Mouse (Mus musculus): Measurements from ENCODE around the gene Nf1. TPM values are rescaled to one million over a fixed set of nuclear protein-coding genes. Genes with fewer than 3 reads are reported as not detected.

The Nf1 gene
- polyA plus RNA-seq (2015; fragmentation: Nextera tagmentation; extraction: Ambion mirVana): 7.2 and 7.5 TPM in 2 replicates

DNA sequence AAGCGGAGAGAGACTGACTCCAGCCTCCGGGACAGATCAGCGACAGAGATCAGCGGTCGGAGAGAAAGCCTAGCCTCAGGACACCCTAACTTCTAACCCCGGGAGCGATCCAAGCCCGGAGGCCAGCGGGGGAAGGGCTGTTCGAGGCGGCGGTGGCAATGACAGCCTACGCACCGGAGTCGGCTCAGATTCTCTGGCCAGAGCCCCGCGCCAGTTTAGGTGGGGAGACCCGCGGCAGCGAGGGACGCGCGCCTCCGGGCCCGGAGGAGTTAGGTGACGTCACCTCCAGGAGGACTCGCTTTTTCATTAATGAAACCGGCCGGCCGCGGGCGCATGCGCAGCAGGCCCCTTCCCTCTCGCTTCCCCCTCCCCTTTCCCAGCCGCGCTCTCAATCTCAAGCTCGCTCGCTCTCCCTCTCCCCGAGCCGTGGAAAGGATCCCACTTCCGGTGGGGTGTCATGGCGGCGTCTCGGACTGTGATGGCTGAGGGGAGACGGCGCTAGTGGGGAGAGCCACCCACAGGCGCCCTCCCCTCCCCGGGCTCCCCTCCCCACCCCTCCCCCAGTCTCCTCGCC is at the start of gene Nf1:
Nf1 (plus strand) TSS at position 460 of the 574 bp plus-strand sequence.
- H3K4me2 ChIP-seq (replicated peaks; ENCODE audit: low read depth, low read length): peak within 1 kb of the TSS; percentile 78
- WGBS: 0% methylated on average over 41 of the region's 49 CpGs
- no peaks in the 10 kb centered on the region for H3K9me3 ChIP-seq (ENCODE audit: low read length)
- TF ChIP-seq EP300 (IDR thresholded peaks at IDR 0.05) (no peak), CTCF (IDR thresholded peaks at IDR 0.05) (no peak)
- peak; percentile 99 for DNase-seq (ENCODE audit: low spot score)
- peak; percentile 96 for ATAC-seq
- peak within 1 kb of the TSS; percentile 98 for H3K4me3 ChIP-seq (ENCODE audit: low read depth, low read length)
- no peaks in the 10 kb centered on the region for H3K36me3 ChIP-seq (ENCODE audit: insufficient read depth, low read length)
- no peaks in the 10 kb centered on the region for H3K27me3 ChIP-seq (replicated peaks; ENCODE audit: insufficient read depth, low read length)
- peak within 1 kb of the TSS; percentile 90 for H3K27ac ChIP-seq (ENCODE audit: low read length)
- 0 out of 2 replicates have a peak, but pooled peaks cover 3% of the 10 kb centered on the region for H3K4me1 ChIP-seq (ENCODE audit: insufficient read depth, low read depth, low read length)
- H3K9ac ChIP-seq (replicated peaks; ENCODE audit: low read depth): peak within 1 kb of the TSS; percentile 91

DNA sequence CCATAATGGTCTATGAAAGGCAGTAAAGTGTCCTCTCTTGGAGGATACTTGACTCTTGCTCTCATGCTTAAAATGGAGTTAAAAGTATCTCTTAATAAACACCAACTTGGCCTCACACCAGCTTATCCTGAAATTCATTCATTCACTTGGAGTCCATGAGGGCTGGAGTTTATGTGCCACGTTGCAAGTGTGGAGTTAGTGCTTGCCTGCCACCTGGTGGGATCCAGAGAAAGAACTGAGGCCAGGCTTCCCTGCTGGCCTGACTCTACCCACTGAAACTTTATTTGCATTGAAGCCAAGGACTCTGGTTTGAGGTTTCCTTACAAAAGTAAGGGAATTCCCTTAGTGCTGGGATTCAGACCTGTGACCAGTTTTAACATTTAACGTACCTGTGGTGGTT is 49.0 kb upstream of the Nf1 start:
- ATAC-seq: peak; percentile 75
- Histone ChIP-seq H3K27me3 (replicated peaks; ENCODE audit: insufficient read depth, low read length) (no peaks in the 10 kb centered on the region), H3K9ac (replicated peaks; ENCODE audit: low read depth) (no peak overlapping the region), H3K9me3 (ENCODE audit: low read length) (no peaks in the 10 kb centered on the region), H3K27ac (ENCODE audit: low read length) (no peak overlapping the region), H3K36me3 (ENCODE audit: insufficient read depth, low read length) (no peaks in the 10 kb centered on the region), H3K4me3 (ENCODE audit: low read depth, low read length) (no peak overlapping the region), H3K4me2 (replicated peaks; ENCODE audit: low read depth, low read length) (no peak overlapping the region), H3K4me1 (ENCODE audit: insufficient read depth, low read depth, low read length) (peaks cover 13% of the 10 kb centered on the region; the same call in 1 of the 2 replicates)
- peak; percentile 89 for DNase-seq (ENCODE audit: low spot score)
- peak; percentile 91 for TF ChIP-seq CTCF (IDR thresholded peaks at IDR 0.05)
- TF ChIP-seq EP300 (IDR thresholded peaks at IDR 0.05): peak; percentile 50; the same call in 1 of the 2 replicates
- WGBS: 35% methylated on average over 2 of the region's 2 CpGs

DNA sequence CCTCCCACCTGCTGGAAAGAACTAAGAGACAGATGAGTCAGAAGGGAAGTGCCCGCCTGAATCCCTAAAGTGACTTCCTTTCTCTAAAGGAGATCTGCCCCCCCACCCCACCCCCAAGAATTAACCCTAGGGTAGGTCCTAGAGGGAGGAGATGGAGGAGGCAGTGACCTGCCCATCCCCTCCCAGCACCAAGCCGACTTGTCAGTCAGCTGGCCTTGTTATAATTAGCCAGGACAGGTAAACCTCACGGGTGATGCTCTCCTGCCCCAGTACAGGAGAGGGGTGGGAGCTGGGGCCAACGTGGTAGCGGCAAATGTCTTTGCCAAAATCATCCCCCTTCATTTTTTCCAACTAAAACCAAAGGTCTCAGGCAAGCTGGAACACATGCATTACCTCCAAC is 47.8 kb upstream of the Nf1 start:
- H3K36me3 ChIP-seq (ENCODE audit: insufficient read depth, low read length): no peaks in the 10 kb centered on the region
- H3K4me3 ChIP-seq (ENCODE audit: low read depth, low read length): no peak overlapping the region
- no peaks in the 10 kb centered on the region for H3K27me3 ChIP-seq (replicated peaks; ENCODE audit: insufficient read depth, low read length)
- no peak overlapping the region for H3K4me2 ChIP-seq (replicated peaks; ENCODE audit: low read depth, low read length)
- no peaks in the 10 kb centered on the region for H3K9me3 ChIP-seq (ENCODE audit: low read length)
- no peak overlapping the region for H3K27ac ChIP-seq (ENCODE audit: low read length)
- DNase-seq (ENCODE audit: low spot score) (no peak), ATAC-seq (no peak)
- no peak overlapping the region for H3K9ac ChIP-seq (replicated peaks; ENCODE audit: low read depth)
- 60% methylated on average over 5 of the region's 5 CpGs for WGBS
- TF ChIP-seq CTCF (IDR thresholded peaks at IDR 0.05) (no peak), EP300 (IDR thresholded peaks at IDR 0.05) (no peak)
- H3K4me1 ChIP-seq (ENCODE audit: insufficient read depth, low read depth, low read length): peaks cover 13% of the 10 kb centered on the region; the same call in 1 of the 2 replicates

DNA sequence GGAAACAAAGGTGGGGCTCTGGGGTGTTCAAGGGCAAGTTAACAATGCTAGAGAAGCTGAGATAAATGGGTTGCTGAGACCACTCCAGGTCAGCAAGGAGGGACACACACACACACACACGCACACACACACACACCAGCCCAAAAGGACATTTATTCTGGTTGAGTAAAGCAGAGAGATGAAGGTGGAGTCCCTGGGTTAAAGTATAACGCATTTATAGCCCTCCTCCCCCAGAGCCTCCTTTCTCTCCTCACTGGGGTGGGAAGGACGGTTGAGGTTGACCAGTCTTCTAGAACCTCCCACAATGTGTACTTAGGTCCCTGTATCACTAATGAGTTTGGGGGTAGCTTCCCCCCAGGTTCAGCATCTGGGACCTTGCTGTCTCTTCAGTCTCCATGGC is 47.4 kb upstream of the Nf1 start:
- Histone ChIP-seq H3K4me3 (ENCODE audit: low read depth, low read length) (no peak overlapping the region), H3K27ac (ENCODE audit: low read length) (no peak overlapping the region), H3K27me3 (replicated peaks; ENCODE audit: insufficient read depth, low read length) (no peaks in the 10 kb centered on the region), H3K36me3 (ENCODE audit: insufficient read depth, low read length) (no peaks in the 10 kb centered on the region), H3K4me2 (replicated peaks; ENCODE audit: low read depth, low read length) (no peak overlapping the region), H3K9ac (replicated peaks; ENCODE audit: low read depth) (no peak overlapping the region), H3K9me3 (ENCODE audit: low read length) (no peaks in the 10 kb centered on the region), H3K4me1 (ENCODE audit: insufficient read depth, low read depth, low read length) (peaks cover 11% of the 10 kb centered on the region; the same call in 1 of the 2 replicates)
- ATAC-seq (no peak), DNase-seq (ENCODE audit: low spot score) (no peak)
- WGBS: 86% methylated on average over 3 of the region's 3 CpGs
- TF ChIP-seq EP300 (IDR thresholded peaks at IDR 0.05): no peak
- no peak for TF ChIP-seq CTCF (IDR thresholded peaks at IDR 0.05)

DNA sequence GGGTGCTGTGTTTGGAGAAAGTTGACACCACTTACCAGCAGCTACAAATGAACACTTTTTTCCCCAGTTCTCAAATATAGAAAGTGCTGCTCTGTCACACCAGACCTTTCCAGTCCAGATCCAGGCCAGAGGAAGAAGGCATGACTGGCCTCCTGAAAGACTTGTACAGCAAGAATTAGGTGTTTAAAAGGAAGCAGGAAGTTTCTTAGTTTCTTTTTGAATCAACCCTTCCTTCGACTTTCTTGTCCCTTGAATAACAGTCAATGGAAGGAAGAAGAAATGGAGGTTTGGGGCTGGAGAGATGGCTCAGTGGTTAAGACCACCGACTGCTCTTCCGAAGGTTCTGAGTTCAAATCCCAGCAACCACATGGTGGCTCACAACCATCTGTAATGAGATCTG is 46.5 kb upstream of the Nf1 start:
- ATAC-seq (no peak), DNase-seq (ENCODE audit: low spot score) (no peak)
- no peak overlapping the region for H3K4me2 ChIP-seq (replicated peaks; ENCODE audit: low read depth, low read length)
- no peak overlapping the region for H3K4me3 ChIP-seq (ENCODE audit: low read depth, low read length)
- H3K4me1 ChIP-seq (ENCODE audit: insufficient read depth, low read depth, low read length): peaks cover 6% of the 10 kb centered on the region; the same call in 1 of the 2 replicates
- WGBS: 81% methylated on average over 3 of the region's 3 CpGs
- H3K9ac ChIP-seq (replicated peaks; ENCODE audit: low read depth): no peak overlapping the region
- no peaks in the 10 kb centered on the region for H3K27me3 ChIP-seq (replicated peaks; ENCODE audit: insufficient read depth, low read length)
- TF ChIP-seq CTCF (IDR thresholded peaks at IDR 0.05) (no peak), EP300 (IDR thresholded peaks at IDR 0.05) (no peak)
- no peaks in the 10 kb centered on the region for H3K36me3 ChIP-seq (ENCODE audit: insufficient read depth, low read length)
- no peak overlapping the region for H3K27ac ChIP-seq (ENCODE audit: low read length)
- H3K9me3 ChIP-seq (ENCODE audit: low read length): no peaks in the 10 kb centered on the region

DNA sequence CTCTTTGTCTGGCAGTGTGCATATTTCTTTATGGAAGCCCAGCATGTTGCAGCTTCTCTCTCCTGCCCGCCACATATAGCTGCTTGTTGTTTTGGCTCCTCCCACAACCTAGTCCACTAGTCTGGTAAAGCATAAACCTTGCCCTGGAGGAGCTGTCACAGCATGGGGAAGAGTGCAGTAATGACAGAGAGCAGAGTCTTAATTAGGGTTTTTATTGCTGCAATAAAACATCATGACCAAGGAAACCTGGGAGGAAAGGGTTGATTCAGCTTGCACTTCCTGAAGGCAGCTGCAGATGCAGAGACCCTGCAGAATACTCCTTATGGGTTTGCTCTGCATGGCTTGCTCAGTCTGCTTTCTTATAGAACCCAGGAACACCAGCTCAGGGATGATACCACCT is 45.5 kb upstream of the Nf1 start:
- DNase-seq (ENCODE audit: low spot score) (no peak), ATAC-seq (no peak)
- no peak overlapping the region for H3K4me2 ChIP-seq (replicated peaks; ENCODE audit: low read depth, low read length)
- WGBS: 63% methylated on average over 1 of the region's 1 CpGs
- no peaks in the 10 kb centered on the region for H3K4me1 ChIP-seq (ENCODE audit: insufficient read depth, low read depth, low read length)
- TF ChIP-seq EP300 (IDR thresholded peaks at IDR 0.05): no peak
- no peak for TF ChIP-seq CTCF (IDR thresholded peaks at IDR 0.05)
- H3K9me3 ChIP-seq (ENCODE audit: low read length): no peaks in the 10 kb centered on the region
- no peak overlapping the region for H3K9ac ChIP-seq (replicated peaks; ENCODE audit: low read depth)
- H3K27me3 ChIP-seq (replicated peaks; ENCODE audit: insufficient read depth, low read length): no peaks in the 10 kb centered on the region
- H3K4me3 ChIP-seq (ENCODE audit: low read depth, low read length): no peak overlapping the region
- no peaks in the 10 kb centered on the region for H3K36me3 ChIP-seq (ENCODE audit: insufficient read depth, low read length)
- H3K27ac ChIP-seq (ENCODE audit: low read length): no peak overlapping the region
